In genomic region chr9:35247405-35247804, GRCm38 (mm10) we compare ENCODE assay signal across 22 mouse cellular contexts.
"Had no signal": no experiment of that assay in that cellular context is flagged by ENCODE, and none has a peak within 500 bp of the region (broad histone marks: within the 10 kb centered on the region; RNA-seq: fewer than 3 reads in every experiment).

No protein-coding gene starts in this region.

- H3K9ac ChIP-seq: liver, embryonic 13.5 days; liver, embryonic 15.5 days; liver, postnatal 0 days; lung, embryonic 15.5 days; midbrain, embryonic 13.5 days; neural tube, embryonic 13.5 days; neural tube, embryonic 15.5 days had no signal

- H3K27ac ChIP-seq: liver, embryonic 13.5 days; liver, embryonic 15.5 days; lung, embryonic 15.5 days; midbrain, embryonic 10.5 days; midbrain, embryonic 13.5 days; neural tube, embryonic 13.5 days; neural tube, embryonic 15.5 days had no signal

- H3K4me1 ChIP-seq: liver, embryonic 15.5 days; midbrain, embryonic 10.5 days had no signal

- ATAC-seq: liver, postnatal 0 days; lung, postnatal 0 days; midbrain, embryonic 13.5 days; midbrain, embryonic 16.5 days had no signal

- DNase-seq: liver, embryonic 13.5 days; liver, postnatal 0 days; lung, adult 2 months; lung, postnatal 14 days; lung, postnatal 36 days; retina, postnatal 1 day; right cerebral cortex, adult 18-20 months; right cerebral cortex, postnatal 25 days; right cerebral cortex, postnatal 4 days; spleen, adult 18-20 months; thymus, adult 18-20 months; thymus, postnatal 14 days; thymus, postnatal 36 days had no signal

- H3K36me3 ChIP-seq: liver, embryonic 13.5 days; liver, embryonic 15.5 days; lung, embryonic 15.5 days; neural tube, embryonic 15.5 days had no signal

- H3K9me3 ChIP-seq: liver, embryonic 13.5 days; liver, embryonic 15.5 days; lung, embryonic 15.5 days; midbrain, embryonic 10.5 days; midbrain, embryonic 13.5 days; neural tube, embryonic 13.5 days; neural tube, embryonic 15.5 days had no signal

- H3K4me2 ChIP-seq: liver, embryonic 13.5 days; liver, embryonic 15.5 days; lung, embryonic 15.5 days; midbrain, embryonic 13.5 days; neural tube, embryonic 13.5 days; neural tube, embryonic 15.5 days had no signal

- H3K27me3 ChIP-seq: liver, embryonic 13.5 days; liver, embryonic 15.5 days; lung, embryonic 15.5 days; midbrain, embryonic 13.5 days; neural tube, embryonic 13.5 days; neural tube, embryonic 15.5 days had no signal

- H3K4me3 ChIP-seq: liver, embryonic 13.5 days; liver, embryonic 15.5 days; lung, embryonic 15.5 days; midbrain, embryonic 10.5 days; midbrain, embryonic 13.5 days; myocyte; neural tube, embryonic 13.5 days; neural tube, embryonic 15.5 days had no signal
